Mouse (Mus musculus) heart, embryonic 11.5 days (tissue): Measurements from ENCODE around the gene Olfr452. TPM values are rescaled to one million over a fixed set of nuclear protein-coding genes. Genes with fewer than 3 reads are reported as not detected.

Experiments
- ATAC-seq: fragments of 200-750 bp; cut with Nextera tagmentation; replicated peaks from 2 replicates; pipeline ENCODE4 v1.8.0; 2017; ENCODE audit warnings: moderate library complexity; ENCODE audit not compliant: insufficient number of reproducible peaks, low FRiP score, low TSS enrichment
- H3K27ac ChIP-seq: fragments of 300-500 bp; sonication (generic); 2 replicates; pipeline ENCODE4 v1.5.1; 2014; ENCODE audit warnings: mild to moderate bottlenecking, low read depth, low read length
- H3K27me3 ChIP-seq: fragments of 300-500 bp; sonication (generic); 2 replicates; pipeline ENCODE4 v1.6.1; 2014; ENCODE audit warnings: mild to moderate bottlenecking, low read length, mixed read lengths; ENCODE audit not compliant: control insufficient read depth, insufficient read depth
- H3K36me3 ChIP-seq: fragments of 300-500 bp; sonication (generic); 2 replicates; pipeline ENCODE4 v1.6.1; 2014; ENCODE audit warnings: mild to moderate bottlenecking, low read length, moderate library complexity, mixed read lengths; ENCODE audit not compliant: control insufficient read depth, insufficient read depth
- H3K4me1 ChIP-seq: fragments of 300-500 bp; sonication (generic); 2 replicates; pipeline ENCODE4 v1.6.1; 2014; ENCODE audit warnings: low read length; ENCODE audit not compliant: control insufficient read depth, insufficient read depth
- H3K4me2 ChIP-seq: fragments of 300-500 bp; sonication (generic); 2 replicates; pipeline ENCODE4 v1.6.1; 2014; ENCODE audit warnings: mild to moderate bottlenecking, moderate library complexity
- H3K4me3 ChIP-seq: fragments of 300-500 bp; sonication (generic); 2 replicates; pipeline ENCODE4 v1.5.1; 2014; ENCODE audit warnings: low read depth, low read length
- H3K9ac ChIP-seq: fragments of 300-500 bp; sonication (generic); 2 replicates; pipeline ENCODE4 v1.6.1; 2014; ENCODE audit warnings: mild to moderate bottlenecking, low read depth, low read length, moderate library complexity
- H3K9me3 ChIP-seq: fragments of 300-500 bp; sonication (generic); replicated peaks from 2 replicates; pipeline ENCODE4 v1.6.1; 2016; ENCODE audit warnings: low read length; ENCODE audit not compliant: control insufficient read depth
- WGBS: fragments of 180-500 bp; shearing (Covaris S2); extraction: QIAGEN DNeasy Blood & Tissue Kit; methylation state at CpG from one replicate; pipeline ENCODE4 v1.1.7; 2014; ENCODE audit not compliant: insufficient replicate concordance; 5-methylcytosine and 5-hydroxymethylcytosine counted together
- polyA plus RNA-seq: library from polyadenylated mRNA; unstranded; fragments of >200 nt; fragmentation: Nextera tagmentation; extraction: Ambion mirVana; gene quantifications from 2 replicates; pipeline ENCODE4 v1.2.1, GENCODE M21; 2014

The Olfr452 gene
- not detected in 2 replicates for polyA plus RNA-seq

GRCm38 (mm10) chr6:42784793-42785192, at the start of gene Olfr452:
Gene Olfr452 (plus strand): TSS chr6:42785093.
- no peak within 1 kb of the TSS for H3K27ac ChIP-seq
- H3K9me3 ChIP-seq: no peaks in the 10 kb centered on the region
- H3K9ac ChIP-seq: no peak within 1 kb of the TSS
- H3K36me3 ChIP-seq: no peaks in the 10 kb centered on the region
- no peak within 1 kb of the TSS for H3K4me3 ChIP-seq
- no peak for ATAC-seq
- no peaks in the 10 kb centered on the region for H3K4me1 ChIP-seq
- H3K27me3 ChIP-seq: no peaks in the 10 kb centered on the region
- no peak within 1 kb of the TSS for H3K4me2 ChIP-seq

- Histone ChIP-seq H3K9me3 (no peaks in the 10 kb centered on the region), H3K4me1 (no peaks in the 10 kb centered on the region), H3K27me3 (no peaks in the 10 kb centered on the region), H3K9ac (no peak within 1 kb of the TSS), H3K27ac (no peak within 1 kb of the TSS), H3K4me2 (no peak within 1 kb of the TSS), H3K4me3 (no peak within 1 kb of the TSS), H3K36me3 (no peaks in the 10 kb centered on the region)
- ATAC-seq: no peak
- WGBS: 86% methylated on average over 1 of the region's 1 CpGs
Measured at GRCm38 (mm10) chr6:42739071-42739470, 45.8 kb upstream of the Olfr452 start, which contains the start of gene Olfr453. Gene Olfr453 (plus strand): TSS chr6:42739371.

GRCm38 (mm10) chr6:42742303-42742702, 42.6 kb upstream of the Olfr452 start:
- no peak overlapping the region for H3K4me2 ChIP-seq
- no peak for ATAC-seq
- 71% methylated on average over 5 of the region's 5 CpGs for WGBS
- H3K4me1 ChIP-seq: no peaks in the 10 kb centered on the region
- H3K27ac ChIP-seq: no peak overlapping the region
- H3K27me3 ChIP-seq: no peaks in the 10 kb centered on the region
- H3K36me3 ChIP-seq: no peaks in the 10 kb centered on the region
- H3K4me3 ChIP-seq: no peak overlapping the region
- H3K9me3 ChIP-seq: no peaks in the 10 kb centered on the region
- no peak overlapping the region for H3K9ac ChIP-seq

- H3K4me2 ChIP-seq: no peak overlapping the region
- no peak overlapping the region for H3K27ac ChIP-seq
- H3K9ac ChIP-seq: no peak overlapping the region
- H3K4me1 ChIP-seq: no peaks in the 10 kb centered on the region
- no peaks in the 10 kb centered on the region for H3K36me3 ChIP-seq
- no peak for ATAC-seq
- no peak overlapping the region for H3K4me3 ChIP-seq
- no peaks in the 10 kb centered on the region for H3K27me3 ChIP-seq
- H3K9me3 ChIP-seq: no peaks in the 10 kb centered on the region
Measured at GRCm38 (mm10) chr6:42747846-42748245, 37.0 kb upstream of the Olfr452 start.

- no peaks in the 10 kb centered on the region for H3K27me3 ChIP-seq
- H3K4me2 ChIP-seq: no peak within 1 kb of the TSS
- H3K9ac ChIP-seq: no peak within 1 kb of the TSS
- no peaks in the 10 kb centered on the region for H3K9me3 ChIP-seq
- no peak within 1 kb of the TSS for H3K27ac ChIP-seq
- H3K4me1 ChIP-seq: no peaks in the 10 kb centered on the region
- no peak within 1 kb of the TSS for H3K4me3 ChIP-seq
- H3K36me3 ChIP-seq: no peaks in the 10 kb centered on the region
- no peak for ATAC-seq
- WGBS: 56% methylated on average over 1 of the region's 1 CpGs
Measured at GRCm38 (mm10) chr6:42756104-42756503, 28.8 kb upstream of the Olfr452 start, which contains the start of gene Olfr38. Gene Olfr38 (plus strand): TSS chr6:42756404.

GRCm38 (mm10) chr6:42777066-42777465, 7.8 kb upstream of the Olfr452 start:
- H3K36me3 ChIP-seq: no peaks in the 10 kb centered on the region
- no peaks in the 10 kb centered on the region for H3K9me3 ChIP-seq
- no peak overlapping the region for H3K27ac ChIP-seq
- H3K4me3 ChIP-seq: no peak overlapping the region
- H3K4me2 ChIP-seq: no peak overlapping the region
- no peaks in the 10 kb centered on the region for H3K4me1 ChIP-seq
- H3K9ac ChIP-seq: no peak overlapping the region
- no peak for ATAC-seq
- WGBS: 86% methylated on average over 1 of the region's 1 CpGs
- H3K27me3 ChIP-seq: no peaks in the 10 kb centered on the region

GRCm38 (mm10) chr6:42790247-42790948, 5.5 kb downstream of the Olfr452 start:
- no peak overlapping the region for H3K9ac ChIP-seq
- no peaks in the 10 kb centered on the region for H3K27me3 ChIP-seq
- no peaks in the 10 kb centered on the region for H3K9me3 ChIP-seq
- H3K4me3 ChIP-seq: no peak overlapping the region
- ATAC-seq: no peak
- H3K4me1 ChIP-seq: no peaks in the 10 kb centered on the region
- no peak overlapping the region for H3K27ac ChIP-seq
- H3K4me2 ChIP-seq: no peak overlapping the region
- H3K36me3 ChIP-seq: no peaks in the 10 kb centered on the region
- 43% methylated on average over 4 of the region's 4 CpGs for WGBS

GRCm38 (mm10) chr6:42790949-42791556, 6.2 kb downstream of the Olfr452 start:
- no peak overlapping the region for H3K4me3 ChIP-seq

GRCm38 (mm10) chr6:42794982-42795381, 10.1 kb downstream of the Olfr452 start:
- no peaks in the 10 kb centered on the region for H3K4me1 ChIP-seq
- H3K4me2 ChIP-seq: no peak overlapping the region
- H3K27ac ChIP-seq: no peak overlapping the region
- no peak overlapping the region for H3K4me3 ChIP-seq
- no peaks in the 10 kb centered on the region for H3K9me3 ChIP-seq
- H3K27me3 ChIP-seq: no peaks in the 10 kb centered on the region
- H3K36me3 ChIP-seq: no peaks in the 10 kb centered on the region
- ATAC-seq: no peak
- WGBS: 84% methylated on average over 3 of the region's 3 CpGs
- no peak overlapping the region for H3K9ac ChIP-seq

More at GRCm38 (mm10) chr6:42790949-42791556, 6.2 kb downstream of the Olfr452 start:
- Histone ChIP-seq H3K9me3 (no peaks in the 10 kb centered on the region), H3K36me3 (no peaks in the 10 kb centered on the region), H3K27ac (no peak overlapping the region), H3K9ac (no peak overlapping the region), H3K27me3 (no peaks in the 10 kb centered on the region), H3K4me1 (no peaks in the 10 kb centered on the region), H3K4me2 (no peak overlapping the region)
- no peak for ATAC-seq
- WGBS: 77% methylated on average over 9 of the region's 9 CpGs
